Mouse (Mus musculus): ENCODE results near the gene 2410131K14Rik. TPM values are rescaled to one million over a fixed set of nuclear protein-coding genes. Genes with fewer than 3 reads are reported as not detected.
A peak's percentile ranks its signal among the peaks of the same experiment; 100 is the strongest.

2410131K14Rik gene
- polyA plus RNA-seq (2012; rRNA removed) = 5.4 and 7.4 TPM in 2 replicates

DNA sequence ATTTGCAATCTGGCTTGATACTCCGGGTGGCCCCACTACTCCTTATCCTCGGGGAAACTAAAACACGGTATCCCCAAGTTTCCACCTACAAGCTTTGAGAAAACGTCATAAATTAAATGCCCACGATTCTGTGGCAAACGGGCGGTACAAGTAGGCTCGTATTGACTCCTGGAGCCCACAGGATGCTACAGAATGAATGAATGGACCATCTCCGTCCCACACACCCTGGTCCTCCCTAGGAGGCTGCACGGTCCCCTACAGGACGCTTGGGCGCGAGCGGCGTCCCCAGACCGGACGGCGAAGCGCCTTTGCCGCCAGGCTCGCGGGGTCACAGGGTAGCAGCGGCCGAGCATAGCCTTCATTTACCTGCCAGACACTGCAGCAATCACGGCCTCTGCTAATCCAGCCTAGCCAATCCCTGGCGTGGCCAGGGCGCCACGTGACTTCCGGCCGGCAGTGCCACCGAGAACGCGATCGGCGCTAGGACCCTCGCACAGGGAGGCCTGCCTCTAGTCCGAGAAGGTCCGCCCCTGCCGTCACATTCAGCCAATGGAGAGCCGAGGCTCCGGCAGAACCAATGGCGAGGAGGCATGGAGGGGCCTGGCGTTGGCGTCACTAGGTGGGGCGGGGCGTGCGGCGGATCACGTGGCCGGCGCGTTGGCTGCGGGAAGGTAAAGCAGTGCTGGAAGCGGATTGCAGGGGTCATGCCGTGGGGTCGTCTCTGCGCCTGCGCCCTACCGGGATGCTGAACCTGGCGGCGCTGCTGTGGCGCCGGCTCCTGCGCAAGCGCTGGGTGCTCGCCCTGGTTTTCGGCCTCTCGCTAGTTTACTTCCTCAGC is at the start of gene 2410131K14Rik, which contains the start of gene Rnft2:
Gene 2410131K14Rik, plus strand, starts transcription at position 622 of the 838 bp plus-strand sequence.
Gene Rnft2, minus strand, starts transcription at position 511 of the 838 bp plus-strand sequence.
- TF ChIP-seq CTCF (IDR thresholded peaks at IDR 0.05; ENCODE audit: insufficient read depth, low read length) = no peak
- peak; percentile 79; the same call in 1 of the 2 replicates for TF ChIP-seq POLR2A (IDR thresholded peaks at IDR 0.05; ENCODE audit: borderline replicate concordance, extremely low read depth, low read depth, low read length)
- WGBS = under 1% methylated on average over 68 of the region's 68 CpGs
- H3K4me3 ChIP-seq (replicated peaks; ENCODE audit: extremely low read depth, low read depth, low read length) = peak within 1 kb of the TSS; percentile 69
- peak; percentile 99 for DNase-seq
- peaks cover 2% of the 10 kb centered on the region; the same call in 1 of the 2 replicates for H3K4me1 ChIP-seq (ENCODE audit: control insufficient read depth, insufficient read depth, low read length)

- TF ChIP-seq POLR2A (IDR thresholded peaks at IDR 0.05; ENCODE audit: borderline replicate concordance, extremely low read depth, low read depth, low read length) = no peak
- TF ChIP-seq CTCF (IDR thresholded peaks at IDR 0.05; ENCODE audit: insufficient read depth, low read length) = no peak
Observed at GRCm38 (mm10) chr5:118197421-118197820, 47.6 kb upstream of the 2410131K14Rik start.

DNA sequence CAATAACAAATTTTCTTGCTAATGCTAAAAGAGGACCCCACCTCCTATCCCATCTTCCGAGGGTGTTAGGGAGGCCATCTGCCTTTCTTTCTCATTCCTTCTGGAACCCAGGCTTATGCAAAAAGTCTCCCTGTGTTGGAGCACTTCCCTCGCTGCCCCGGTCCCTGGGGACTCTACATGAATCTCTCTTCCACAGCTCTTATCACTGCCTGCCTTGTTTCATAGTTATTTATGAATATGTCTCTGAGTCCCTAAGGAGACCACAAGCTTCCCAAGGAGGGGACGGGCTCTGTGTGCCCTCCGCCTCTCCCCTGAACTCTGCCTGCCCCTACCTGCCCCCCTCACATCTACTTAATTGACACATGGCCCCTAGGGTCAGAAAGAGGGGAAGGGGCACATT is 45.4 kb upstream of the 2410131K14Rik start:
- Histone ChIP-seq H3K4me3 (replicated peaks; ENCODE audit: extremely low read depth, low read depth, low read length) (no peak overlapping the region), H3K4me1 (ENCODE audit: control insufficient read depth, insufficient read depth, low read length) (no peaks in the 10 kb centered on the region)
- TF ChIP-seq CTCF (IDR thresholded peaks at IDR 0.05; ENCODE audit: insufficient read depth, low read length) = no peak
- no peak for TF ChIP-seq POLR2A (IDR thresholded peaks at IDR 0.05; ENCODE audit: borderline replicate concordance, extremely low read depth, low read depth, low read length)
- no peak for DNase-seq
- WGBS = 74% methylated on average over 5 of the region's 5 CpGs

More at GRCm38 (mm10) chr5:118197421-118197820, 47.6 kb upstream of the 2410131K14Rik start:
- WGBS = 78% methylated on average over 13 of the region's 13 CpGs
- Histone ChIP-seq H3K4me1 (ENCODE audit: control insufficient read depth, insufficient read depth, low read length) (no peaks in the 10 kb centered on the region), H3K4me3 (replicated peaks; ENCODE audit: extremely low read depth, low read depth, low read length) (no peak overlapping the region)
- no peak for DNase-seq

DNA sequence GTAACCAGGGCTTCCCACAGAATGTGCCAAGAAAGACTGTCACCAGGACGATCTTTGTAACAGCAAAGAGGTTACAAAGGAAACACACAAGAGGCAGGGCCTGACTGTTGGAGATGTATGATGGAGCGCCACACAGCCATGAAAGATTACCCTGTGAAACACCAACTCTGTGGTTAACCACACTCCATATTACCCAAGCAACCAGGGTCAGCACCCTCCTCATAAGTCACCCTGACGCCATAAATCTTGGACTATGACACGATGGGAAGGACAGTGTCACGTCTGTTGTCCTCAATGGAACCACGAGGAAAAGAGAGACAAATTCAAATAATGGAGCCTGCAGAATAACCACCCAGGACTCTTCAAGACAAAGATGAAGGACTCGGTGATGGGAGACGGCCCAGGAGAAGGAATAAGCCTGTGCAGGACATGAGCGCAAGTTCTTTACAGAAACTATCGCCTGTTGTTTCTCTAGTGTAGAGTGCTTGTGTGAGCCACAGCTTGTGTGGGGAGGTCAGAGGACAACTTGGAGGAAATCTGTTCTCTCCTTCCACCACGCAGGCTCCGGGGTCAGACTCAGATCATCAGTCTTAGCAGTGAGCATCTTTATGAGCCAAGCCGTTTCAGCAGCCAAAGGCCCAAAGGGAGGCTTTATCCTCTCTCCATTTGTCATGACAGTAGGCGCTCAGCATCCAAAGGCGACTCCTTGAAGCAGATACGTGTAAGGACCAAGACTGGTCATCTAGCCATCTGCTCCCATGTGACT is 40.2 kb upstream of the 2410131K14Rik start:
- no peaks in the 10 kb centered on the region for H3K4me1 ChIP-seq (ENCODE audit: control insufficient read depth, insufficient read depth, low read length)
- no peak overlapping the region for H3K4me3 ChIP-seq (replicated peaks; ENCODE audit: extremely low read depth, low read depth, low read length)
- 61% methylated on average over 16 of the region's 16 CpGs for WGBS
- no peak for DNase-seq
- TF ChIP-seq POLR2A (IDR thresholded peaks at IDR 0.05; ENCODE audit: borderline replicate concordance, extremely low read depth, low read depth, low read length) = no peak
- TF ChIP-seq CTCF (IDR thresholded peaks at IDR 0.05; ENCODE audit: insufficient read depth, low read length) = no peak

DNA sequence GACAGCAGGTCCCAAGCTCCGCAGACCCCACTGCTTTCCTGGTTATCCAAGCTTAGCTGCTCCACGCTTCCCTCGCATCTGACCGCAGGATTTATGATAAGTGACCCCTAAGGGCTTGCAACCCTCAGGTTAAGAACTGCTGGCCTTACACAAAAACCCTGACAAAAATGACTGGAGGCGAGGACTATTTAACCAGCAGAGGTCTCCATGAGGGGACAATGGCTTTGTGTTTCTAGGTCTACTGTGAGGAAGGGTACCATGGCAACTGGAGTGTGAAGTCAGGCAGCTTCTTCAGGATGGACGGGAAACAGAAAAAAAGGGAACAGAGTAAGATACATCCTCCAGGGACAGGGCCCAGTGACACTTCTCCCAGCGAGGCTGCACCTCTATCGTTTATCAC is 39.2 kb upstream of the 2410131K14Rik start:
- H3K4me3 ChIP-seq (replicated peaks; ENCODE audit: extremely low read depth, low read depth, low read length) = no peak overlapping the region
- WGBS = 81% methylated on average over 8 of the region's 8 CpGs
- no peak for TF ChIP-seq CTCF (IDR thresholded peaks at IDR 0.05; ENCODE audit: insufficient read depth, low read length)
- TF ChIP-seq POLR2A (IDR thresholded peaks at IDR 0.05; ENCODE audit: borderline replicate concordance, extremely low read depth, low read depth, low read length) = no peak

GRCm38 (mm10) chr5:118214012-118214411 is 31.0 kb upstream of the 2410131K14Rik start:
- WGBS = 27% methylated on average over 5 of the region's 5 CpGs
- no peak overlapping the region for H3K4me3 ChIP-seq (replicated peaks; ENCODE audit: extremely low read depth, low read depth, low read length)
- DNase-seq = no peak
- H3K4me1 ChIP-seq (ENCODE audit: control insufficient read depth, insufficient read depth, low read length) = no peaks in the 10 kb centered on the region
- TF ChIP-seq POLR2A (IDR thresholded peaks at IDR 0.05; ENCODE audit: borderline replicate concordance, extremely low read depth, low read depth, low read length) (no peak), CTCF (IDR thresholded peaks at IDR 0.05; ENCODE audit: insufficient read depth, low read length) (no peak)

More for the DNA sequence above, 39.2 kb upstream of the 2410131K14Rik start:
- no peaks in the 10 kb centered on the region for H3K4me1 ChIP-seq (ENCODE audit: control insufficient read depth, insufficient read depth, low read length)
- no peak for DNase-seq

GRCm38 (mm10) chr5:118214418-118215154 is 30.4 kb upstream of the 2410131K14Rik start:
- WGBS = 8% methylated on average over 24 of the region's 24 CpGs
- no peak for TF ChIP-seq POLR2A (IDR thresholded peaks at IDR 0.05; ENCODE audit: borderline replicate concordance, extremely low read depth, low read depth, low read length)
- TF ChIP-seq CTCF (IDR thresholded peaks at IDR 0.05; ENCODE audit: insufficient read depth, low read length) = no peak
- Histone ChIP-seq H3K4me1 (ENCODE audit: control insufficient read depth, insufficient read depth, low read length) (no peaks in the 10 kb centered on the region), H3K4me3 (replicated peaks; ENCODE audit: extremely low read depth, low read depth, low read length) (no peak overlapping the region)
- DNase-seq = peak; percentile 66

GRCm38 (mm10) chr5:118217410-118217809 is 27.6 kb upstream of the 2410131K14Rik start:
- DNase-seq = no peak
- Histone ChIP-seq H3K4me3 (replicated peaks; ENCODE audit: extremely low read depth, low read depth, low read length) (no peak overlapping the region), H3K4me1 (ENCODE audit: control insufficient read depth, insufficient read depth, low read length) (no peaks in the 10 kb centered on the region)
- TF ChIP-seq POLR2A (IDR thresholded peaks at IDR 0.05; ENCODE audit: borderline replicate concordance, extremely low read depth, low read depth, low read length) (no peak), CTCF (IDR thresholded peaks at IDR 0.05; ENCODE audit: insufficient read depth, low read length) (no peak)
- 55% methylated on average over 6 of the region's 6 CpGs for WGBS

Data from lung, adult 2 months (tissue).